ENCODE assay signal across 8 mouse cellular contexts in genomic region chr9:32709359-32709758, GRCm38 (mm10).
DNase-seq lines count a peak whose midpoint lies in the region; ATAC-seq and TF ChIP-seq lines count a peak whose summit lies in the region.
"Had no signal": no experiment of that assay in that cellular context is flagged by ENCODE, and none has a peak within 500 bp of the region (broad histone marks: within the 10 kb centered on the region; RNA-seq: fewer than 3 reads in every experiment).

No protein-coding gene starts in this region.

- H3K27ac ChIP-seq in embryonic facial prominence, embryonic 14.5 days (replicated peaks; ENCODE audit: low read depth, low read length): no peak overlapping the region
- no peak overlapping the region for H3K27ac ChIP-seq in limb, embryonic 14.5 days (replicated peaks; ENCODE audit: low read depth, low read length)
- H3K27ac ChIP-seq: liver, embryonic 14.5 days had no signal

- no peaks in the 10 kb centered on the region for H3K27me3 ChIP-seq in embryonic facial prominence, embryonic 14.5 days (replicated peaks; ENCODE audit: control insufficient read depth, insufficient read depth, low read length)
- no peaks in the 10 kb centered on the region for H3K27me3 ChIP-seq in limb, embryonic 14.5 days (ENCODE audit: control insufficient read depth, insufficient read depth, low read length)

- peak; percentile 39; the same call in 1 of the 2 replicates for ATAC-seq in embryonic facial prominence, embryonic 14.5 days (ENCODE audit: low read depth)
- no peak for ATAC-seq in limb, embryonic 14.5 days (ENCODE audit: low FRiP score, low read depth)

- H3K4me1 ChIP-seq in embryonic facial prominence, embryonic 14.5 days (ENCODE audit: control insufficient read depth, insufficient read depth, low read length): peaks cover 53% of the 10 kb centered on the region
- peaks cover 54% of the 10 kb centered on the region for H3K4me1 ChIP-seq in limb, embryonic 14.5 days (ENCODE audit: control insufficient read depth, insufficient read depth, low read length)

- H3K4me3 ChIP-seq in embryonic facial prominence, embryonic 14.5 days (ENCODE audit: low read depth, low read length): no peak overlapping the region
- no peak overlapping the region for H3K4me3 ChIP-seq in limb, embryonic 14.5 days (replicated peaks; ENCODE audit: low read length)

- H3K9me3 ChIP-seq in embryonic facial prominence, embryonic 14.5 days (ENCODE audit: control insufficient read depth, low read length): no peaks in the 10 kb centered on the region
- H3K9me3 ChIP-seq in limb, embryonic 14.5 days (ENCODE audit: control insufficient read depth, low read length): no peaks in the 10 kb centered on the region

- no peak overlapping the region for H3K4me2 ChIP-seq in embryonic facial prominence, embryonic 14.5 days (ENCODE audit: low read depth, low read length)
- peak overlapping the region; percentile 30; the same call in 1 of the 2 replicates for H3K4me2 ChIP-seq in limb, embryonic 14.5 days (replicated peaks; ENCODE audit: low read depth, low read length, severe bottlenecking)

- WGBS in embryonic facial prominence, embryonic 14.5 days: 4% methylated on average over 5 of the region's 5 CpGs
- 3% methylated on average over 5 of the region's 5 CpGs for WGBS in limb, embryonic 14.5 days

- peak; percentile 57 for DNase-seq in thymus, postnatal 14 days
- no peak for DNase-seq in thymus, postnatal 36 days
- DNase-seq in embryonic facial prominence, embryonic 14.5 days (ENCODE audit: low spot score): peak; percentile 56
- no peak for DNase-seq in limb, embryonic 14.5 days (ENCODE audit: low spot score)
- peak; percentile 35 for DNase-seq in yolk sac, embryonic 10.5 days (ENCODE audit: low spot score)
- no peak for DNase-seq in Muller cell, postnatal 12 days (ENCODE audit: inconsistent ontology term)
- no peak for DNase-seq in right cerebral cortex, postnatal 4 days

- no peak overlapping the region for H3K9ac ChIP-seq in embryonic facial prominence, embryonic 14.5 days (ENCODE audit: low read depth, low read length)
- no peak overlapping the region for H3K9ac ChIP-seq in limb, embryonic 14.5 days (ENCODE audit: low read depth, low read length, severe bottlenecking)
- H3K9ac ChIP-seq: liver, embryonic 14.5 days had no signal

- TF ChIP-seq POLR2A in limb, embryonic 14.5 days (IDR thresholded peaks at IDR 0.05; ENCODE audit: borderline replicate concordance, extremely low read depth, insufficient read depth, insufficient read length): no peak

- H3K36me3 ChIP-seq in embryonic facial prominence, embryonic 14.5 days (ENCODE audit: control insufficient read depth, insufficient read depth, low read length): no peaks in the 10 kb centered on the region
- H3K36me3 ChIP-seq in limb, embryonic 14.5 days (ENCODE audit: control insufficient read depth, insufficient read depth, low read length): 0 out of 2 replicates have a peak, but pooled peaks cover 3% of the 10 kb centered on the region

Comparison
In these comparisons a context has a peak if more than half of its experiments do, and no peak if none do; other contexts are left out.
1. DNase-seq: peak in thymus, postnatal 14 days (single experiment), embryonic facial prominence, embryonic 14.5 days (single experiment) and yolk sac, embryonic 10.5 days (single experiment); none in thymus, postnatal 36 days (0 of 2), limb, embryonic 14.5 days (single experiment), Muller cell, postnatal 12 days (single experiment) and right cerebral cortex, postnatal 4 days (single experiment).